Mouse (Mus musculus) kidney, embryonic 16.5 days (tissue): ENCODE measurements around the gene Xk. TPM values are rescaled to one million over a fixed set of nuclear protein-coding genes. Genes with fewer than 3 reads are reported as not detected.

Source experiments
- ATAC-seq: fragments of 200-750 bp; cut with Nextera tagmentation; 2 replicates; pipeline ENCODE4 v1.8.0; 2017; ENCODE audit warnings: moderate TSS enrichment; ENCODE audit not compliant: low FRiP score, low TSS enrichment
- H3K27ac ChIP-seq: fragments of 300-500 bp; sonication (generic); 2 replicates; pipeline ENCODE4 v1.5.1; 2014; ENCODE audit warnings: low read length
- H3K27me3 ChIP-seq: fragments of 300-500 bp; sonication (generic); 2 replicates; pipeline ENCODE4 v1.6.1; 2014; ENCODE audit warnings: low read length, control low read depth, mixed read lengths; ENCODE audit not compliant: insufficient read depth
- H3K36me3 ChIP-seq: fragments of 300-500 bp; sonication (generic); 2 replicates; pipeline ENCODE4 v1.6.1; 2014; ENCODE audit warnings: low read length, control low read depth, mixed read lengths; ENCODE audit not compliant: insufficient read depth
- H3K4me1 ChIP-seq: fragments of 300-500 bp; sonication (generic); 2 replicates; pipeline ENCODE4 v1.6.1; 2014; ENCODE audit warnings: low read length, control low read depth, mixed read lengths; ENCODE audit not compliant: insufficient read depth
- H3K4me2 ChIP-seq: fragments of 300-500 bp; sonication (generic); replicated peaks from 2 replicates; pipeline ENCODE4 v1.6.1; 2014; ENCODE audit warnings: low read depth, low read length
- H3K4me3 ChIP-seq: fragments of 300-500 bp; sonication (generic); 2 replicates; pipeline ENCODE4 v1.5.1; 2014; ENCODE audit warnings: mild to moderate bottlenecking, low read length
- H3K9ac ChIP-seq: fragments of 300-500 bp; sonication (generic); replicated peaks from 2 replicates; pipeline ENCODE4 v1.6.1; 2014; ENCODE audit warnings: low read length
- H3K9me3 ChIP-seq: fragments of 300-500 bp; sonication (generic); 2 replicates; pipeline ENCODE4 v1.6.1; 2016; ENCODE audit warnings: low read length, control low read depth
- WGBS: fragments of 180-500 bp; shearing (Covaris S2); extraction: QIAGEN DNeasy Blood & Tissue Kit; methylation state at CpG from one replicate; pipeline ENCODE4 v1.1.7; 2014; 5-methylcytosine and 5-hydroxymethylcytosine counted together
- polyA plus RNA-seq: library from polyadenylated mRNA; unstranded; fragments of >200 nt; fragmentation: Nextera tagmentation; extraction: Ambion mirVana; gene quantifications from 2 replicates; pipeline ENCODE4 v1.2.1, GENCODE M21; 2015

The Xk gene
- polyA plus RNA-seq: 1.2 and 1.3 TPM in 2 replicates

DNA sequence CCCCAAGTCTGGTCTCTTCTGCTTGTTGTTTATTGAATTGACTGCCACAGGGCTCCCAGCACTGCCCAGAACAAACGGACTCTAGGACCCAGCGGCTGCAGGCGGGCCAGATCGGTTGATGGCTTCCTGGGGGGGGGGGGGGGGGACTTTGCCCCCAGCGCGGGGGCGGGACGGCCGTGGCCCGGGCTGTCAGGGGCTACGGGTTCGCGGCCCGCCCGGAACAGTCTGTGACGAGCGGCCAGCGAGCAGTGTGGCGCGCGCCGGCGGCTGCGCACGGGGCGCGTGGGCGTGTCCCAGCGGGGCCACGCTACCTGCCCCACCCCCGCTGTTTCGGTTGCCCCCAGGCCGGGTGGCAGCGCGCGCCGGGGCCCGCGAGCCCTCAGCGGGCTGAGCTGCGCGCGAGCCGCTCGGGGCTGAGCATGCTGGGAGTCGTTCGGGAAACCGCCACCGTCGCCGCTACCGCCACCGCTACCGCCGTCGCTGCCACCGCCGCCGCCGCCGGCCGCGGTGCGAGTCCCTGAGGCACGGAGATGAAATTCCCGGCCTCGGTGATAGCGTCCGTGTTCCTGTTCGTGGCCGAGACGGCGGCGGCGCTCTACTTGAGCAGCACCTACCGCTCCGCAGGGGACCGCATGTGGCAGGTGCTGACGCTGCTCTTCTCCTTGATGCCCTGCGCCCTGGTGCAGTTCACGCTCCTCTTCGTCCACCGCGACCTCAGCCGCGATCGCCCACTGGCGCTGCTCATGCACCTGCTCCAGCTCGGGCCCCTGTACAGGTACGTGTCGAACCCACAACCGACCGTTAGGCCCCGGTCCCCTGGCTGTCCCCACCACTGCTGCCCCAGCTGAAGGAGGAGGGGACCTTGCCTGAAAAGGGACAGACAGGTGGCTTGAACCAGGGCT is at the start of gene Xk:
Gene Xk (plus strand): TSS at position 297 of the 902 bp plus-strand sequence.
- H3K27ac ChIP-seq: no peak within 1 kb of the TSS

DNA sequence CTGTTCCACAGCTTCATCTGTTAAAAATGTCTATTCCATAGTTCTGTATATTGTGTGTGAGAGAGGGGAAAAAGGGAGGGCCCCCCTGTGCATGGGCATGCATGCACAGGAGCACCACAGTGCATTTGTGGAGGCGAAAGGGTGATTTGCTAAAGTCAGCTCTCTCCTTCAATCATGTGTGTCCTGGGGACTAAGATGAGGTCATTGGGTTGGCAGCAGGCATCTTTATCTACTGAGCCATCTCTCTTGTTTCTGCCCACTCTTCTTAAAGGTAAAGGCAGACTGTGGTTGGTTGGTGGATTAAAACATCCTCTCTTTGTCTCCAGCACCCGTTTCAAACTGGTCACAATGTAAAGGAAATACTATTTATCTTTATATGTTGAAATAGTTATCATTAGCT is 45.5 kb upstream of the Xk start:
- Histone ChIP-seq H3K9ac (no peak overlapping the region), H3K4me2 (no peak overlapping the region), H3K27ac (no peak overlapping the region), H3K27me3 (no peaks in the 10 kb centered on the region), H3K4me1 (no peaks in the 10 kb centered on the region), H3K36me3 (no peaks in the 10 kb centered on the region), H3K9me3 (no peaks in the 10 kb centered on the region), H3K4me3 (no peak overlapping the region)
- 64% methylated on average over 2 of the region's 2 CpGs for WGBS
- no peak for ATAC-seq

More for the DNA sequence above, at the start of gene Xk:
- H3K4me1 ChIP-seq: no peaks in the 10 kb centered on the region
- H3K4me3 ChIP-seq: peak within 1 kb of the TSS; percentile 59
- 12% methylated on average over 58 of the region's 94 CpGs for WGBS
- H3K27me3 ChIP-seq: no peaks in the 10 kb centered on the region
- peak within 1 kb of the TSS; percentile 65 for H3K9ac ChIP-seq
- H3K4me2 ChIP-seq: peak within 1 kb of the TSS; percentile 56
- no peaks in the 10 kb centered on the region for H3K36me3 ChIP-seq
- ATAC-seq: peak; percentile 92
- no peaks in the 10 kb centered on the region for H3K9me3 ChIP-seq

DNA sequence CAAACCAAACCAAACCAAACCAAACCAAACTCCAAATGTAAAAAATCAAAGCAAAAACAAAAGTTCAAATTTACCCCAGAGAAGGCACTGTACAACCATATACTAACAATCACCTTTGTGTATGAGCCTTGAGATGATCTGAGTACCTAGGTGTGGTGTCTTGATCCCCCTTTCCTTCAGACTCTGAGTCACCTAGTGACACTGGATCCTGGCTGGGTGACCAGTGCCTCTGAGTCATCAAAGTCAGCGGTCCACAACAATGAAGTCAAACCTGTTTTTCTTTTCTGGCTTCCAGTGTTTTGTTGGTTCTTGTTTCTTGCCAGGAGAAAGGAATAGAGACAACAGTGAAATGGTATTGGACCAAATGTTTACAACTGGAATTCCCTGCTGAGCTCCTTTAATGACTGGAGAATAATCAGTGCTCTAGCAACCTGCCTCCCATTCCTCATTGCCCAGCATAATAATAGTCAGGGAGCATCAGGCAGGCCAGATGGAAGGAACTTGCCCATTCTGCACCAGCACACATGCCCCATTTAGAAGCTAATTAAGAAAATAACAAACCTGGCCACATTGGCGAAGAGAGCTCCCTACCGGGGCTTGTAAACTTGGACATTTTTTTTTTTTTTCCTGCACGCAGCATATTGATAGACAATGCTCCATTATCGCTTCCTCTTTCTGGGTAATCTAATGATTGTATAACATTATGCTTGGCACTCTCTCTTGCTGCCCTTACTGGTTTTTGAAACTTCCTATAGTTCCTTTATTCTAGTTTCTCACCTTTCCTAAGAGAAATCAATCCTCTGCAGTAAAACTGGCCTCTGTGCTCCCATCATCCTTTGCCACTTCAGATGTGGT is 31.6 kb upstream of the Xk start:
- Histone ChIP-seq H3K4me1 (no peaks in the 10 kb centered on the region), H3K27me3 (no peaks in the 10 kb centered on the region), H3K27ac (no peak overlapping the region), H3K9me3 (no peaks in the 10 kb centered on the region), H3K4me2 (no peak overlapping the region), H3K9ac (no peak overlapping the region), H3K4me3 (no peak overlapping the region), H3K36me3 (no peaks in the 10 kb centered on the region)
- 81% methylated on average over 5 of the region's 5 CpGs for WGBS
- ATAC-seq: no peak

DNA sequence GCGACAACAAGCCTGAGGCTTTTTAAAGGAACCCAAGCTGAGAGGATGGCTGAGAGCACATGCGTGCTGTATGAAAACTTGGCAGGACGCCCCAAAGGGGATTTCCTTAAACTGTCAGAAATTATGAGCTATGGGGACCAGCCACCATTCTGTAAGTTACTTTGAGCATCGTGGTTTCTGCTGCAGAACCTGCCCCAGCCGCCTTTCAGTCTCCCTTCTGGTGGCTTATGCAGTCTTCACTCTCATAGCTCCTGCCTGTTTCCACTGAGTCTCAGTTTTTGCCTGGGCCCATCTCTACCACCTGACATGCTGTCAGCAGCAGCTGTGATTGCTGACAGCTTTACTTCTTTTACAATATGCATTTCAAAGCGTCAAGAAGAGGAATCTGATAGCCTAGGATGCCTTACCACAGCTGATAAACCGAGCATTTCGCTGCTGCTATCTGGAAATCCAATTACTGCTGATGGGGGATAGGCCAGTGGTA is 29.1 kb upstream of the Xk start:
- ATAC-seq: peak; percentile 46; the same call in 1 of the 2 replicates
- Histone ChIP-seq H3K9me3 (no peaks in the 10 kb centered on the region), H3K36me3 (no peaks in the 10 kb centered on the region), H3K9ac (no peak overlapping the region), H3K27me3 (no peaks in the 10 kb centered on the region), H3K4me1 (no peaks in the 10 kb centered on the region), H3K27ac (no peak overlapping the region), H3K4me3 (no peak overlapping the region), H3K4me2 (no peak overlapping the region)
- 54% methylated on average over 8 of the region's 8 CpGs for WGBS

DNA sequence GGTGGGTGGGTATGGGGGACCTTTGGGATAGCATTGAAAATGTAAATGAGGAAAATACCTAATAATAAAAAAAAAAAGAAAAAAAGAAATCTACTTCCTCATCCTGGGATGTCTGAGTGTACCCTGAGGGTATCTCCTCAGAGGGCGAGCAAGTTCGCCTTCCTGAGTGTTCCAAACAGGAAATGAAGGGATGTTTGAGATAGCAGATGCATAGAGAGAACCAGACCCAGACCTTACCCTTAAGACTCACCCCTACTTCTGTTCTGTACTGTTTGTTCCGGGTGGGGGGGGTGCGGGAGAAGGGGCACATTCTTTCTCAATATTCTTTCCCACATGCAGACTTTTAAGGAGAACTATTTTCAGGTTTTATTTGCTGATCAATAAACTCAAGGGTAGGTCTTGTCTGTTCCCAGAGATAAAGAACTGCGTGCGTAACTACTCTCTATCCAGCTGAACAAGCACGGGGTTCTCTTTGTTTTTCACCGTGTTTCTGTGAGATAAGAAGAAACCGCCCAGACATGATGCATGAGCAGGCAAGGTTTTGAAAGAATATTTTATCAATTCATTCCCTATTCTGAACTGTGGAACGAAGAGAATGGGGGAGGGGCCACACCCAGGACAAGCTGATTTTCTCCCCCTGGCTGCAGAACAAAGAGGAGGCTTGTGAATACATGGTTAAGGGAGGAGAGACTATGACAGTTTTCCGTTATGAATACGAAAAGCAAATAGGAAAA is 27.8 kb upstream of the Xk start:
- Histone ChIP-seq H3K27ac (no peak overlapping the region), H3K9ac (no peak overlapping the region), H3K9me3 (no peaks in the 10 kb centered on the region), H3K27me3 (no peaks in the 10 kb centered on the region), H3K4me3 (no peak overlapping the region), H3K36me3 (no peaks in the 10 kb centered on the region), H3K4me2 (no peak overlapping the region), H3K4me1 (no peaks in the 10 kb centered on the region)
- WGBS: 75% methylated on average over 12 of the region's 12 CpGs
- ATAC-seq: no peak

DNA sequence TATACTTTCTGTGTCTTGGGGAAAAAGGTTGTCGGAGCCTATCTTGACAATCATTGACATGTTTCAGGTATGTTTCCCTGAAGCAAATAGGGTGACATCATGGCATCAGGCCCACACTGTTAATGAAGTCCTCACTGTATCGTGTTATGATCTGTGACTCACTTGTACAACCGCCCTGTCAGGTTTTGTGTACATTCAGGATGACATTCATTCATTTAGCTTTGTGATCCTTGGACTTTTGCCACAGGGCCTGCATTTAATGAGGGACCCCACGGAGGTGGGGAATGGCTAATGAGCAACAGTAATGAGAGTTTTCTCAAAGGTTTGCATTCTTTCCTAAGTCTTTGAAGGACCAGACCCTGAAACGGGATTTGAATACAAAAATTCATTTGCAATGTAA is 23.6 kb upstream of the Xk start:
- WGBS: 57% methylated on average over 5 of the region's 5 CpGs
- Histone ChIP-seq H3K4me3 (no peak overlapping the region), H3K27ac (no peak overlapping the region), H3K4me2 (no peak overlapping the region), H3K4me1 (no peaks in the 10 kb centered on the region), H3K27me3 (no peaks in the 10 kb centered on the region), H3K9ac (no peak overlapping the region), H3K36me3 (no peaks in the 10 kb centered on the region), H3K9me3 (no peaks in the 10 kb centered on the region)
- no peak for ATAC-seq

DNA sequence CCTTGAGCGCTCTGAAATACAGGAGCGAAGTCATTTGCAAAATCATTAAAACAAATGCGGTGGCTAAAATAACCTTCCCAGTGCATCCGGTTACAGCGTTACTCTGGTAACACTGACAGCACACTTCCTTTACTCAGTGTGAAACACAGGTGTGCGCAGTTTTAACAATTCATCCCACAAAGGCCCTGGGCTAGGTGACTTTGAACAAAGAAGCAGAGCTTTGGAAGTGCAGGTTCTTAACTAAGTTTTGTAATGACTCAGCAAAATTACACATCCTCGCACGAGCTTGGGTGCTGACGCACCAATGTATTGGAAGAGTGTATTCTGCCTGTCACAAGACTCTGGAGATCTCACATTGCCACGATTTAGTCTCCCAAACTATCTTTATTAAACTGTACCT is 18.6 kb upstream of the Xk start:
- WGBS: 74% methylated on average over 10 of the region's 10 CpGs

DNA sequence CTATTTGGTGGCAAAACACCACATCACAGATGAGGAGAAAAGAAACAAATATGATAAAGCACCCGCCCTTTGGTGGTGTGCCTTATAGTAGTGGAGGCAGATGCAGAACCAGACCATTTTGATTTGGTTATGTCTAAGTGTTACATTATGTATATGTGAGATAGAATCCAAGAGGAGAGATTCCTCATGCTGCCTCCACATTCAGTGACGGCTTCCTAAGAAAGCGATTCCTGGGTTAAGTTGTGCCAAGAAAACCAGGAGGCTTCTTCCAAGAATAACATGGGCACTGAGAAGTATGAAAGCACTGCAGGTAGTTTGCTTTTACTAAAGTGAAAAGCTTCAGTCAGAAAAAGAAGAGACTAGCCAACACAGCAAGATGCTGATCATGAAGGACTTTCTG is 17.7 kb upstream of the Xk start:
- 90% methylated on average over 3 of the region's 3 CpGs for WGBS
- ATAC-seq: no peak
- H3K4me2 ChIP-seq: no peak overlapping the region

More for the DNA sequence above, 18.6 kb upstream of the Xk start:
- no peak for ATAC-seq
- Histone ChIP-seq H3K9ac (no peak overlapping the region), H3K4me1 (no peaks in the 10 kb centered on the region), H3K27ac (no peak overlapping the region), H3K4me2 (no peak overlapping the region), H3K27me3 (no peaks in the 10 kb centered on the region), H3K9me3 (no peaks in the 10 kb centered on the region), H3K36me3 (no peaks in the 10 kb centered on the region), H3K4me3 (no peak overlapping the region)

DNA sequence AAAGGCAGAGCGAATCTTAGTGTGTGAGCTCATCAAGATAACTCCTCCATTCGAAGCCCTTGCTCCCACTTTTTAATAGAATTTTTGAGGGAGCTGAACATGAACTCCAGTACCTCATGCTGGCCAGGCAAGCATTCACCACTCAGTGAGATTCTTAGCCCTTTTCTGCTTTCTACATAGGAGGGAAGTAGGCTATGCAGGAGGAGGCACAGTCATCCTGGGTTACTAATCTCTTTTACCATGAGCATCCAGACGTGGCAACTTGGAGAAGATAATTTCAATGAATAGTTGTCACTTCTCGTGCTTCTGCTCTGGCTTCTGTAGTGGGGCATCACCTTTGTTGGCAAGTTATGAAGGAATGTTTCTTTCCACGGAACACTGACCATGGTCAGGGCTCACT is 15.8 kb upstream of the Xk start, which contains the start of gene Gm14862:
Gene Gm14862 (minus strand): TSS at position 134 of the 400 bp plus-strand sequence.
- Histone ChIP-seq H3K36me3 (no peaks in the 10 kb centered on the region), H3K27me3 (no peaks in the 10 kb centered on the region), H3K4me3 (no peak within 1 kb of the TSS), H3K4me1 (no peaks in the 10 kb centered on the region), H3K9me3 (no peaks in the 10 kb centered on the region), H3K27ac (no peak within 1 kb of the TSS), H3K4me2 (no peak within 1 kb of the TSS), H3K9ac (no peak within 1 kb of the TSS)
- ATAC-seq: no peak
- WGBS: 80% methylated on average over 5 of the region's 5 CpGs

More for the DNA sequence above, 17.7 kb upstream of the Xk start:
- H3K27ac ChIP-seq: no peak overlapping the region
- no peak overlapping the region for H3K4me3 ChIP-seq
- no peaks in the 10 kb centered on the region for H3K27me3 ChIP-seq
- no peaks in the 10 kb centered on the region for H3K9me3 ChIP-seq
- H3K9ac ChIP-seq: no peak overlapping the region
- H3K4me1 ChIP-seq: no peaks in the 10 kb centered on the region
- H3K36me3 ChIP-seq: no peaks in the 10 kb centered on the region
